18 mouse cellular contexts compared by ENCODE assay signal in genomic region chr12:3173325-3173724, GRCm38 (mm10).
"Had no signal": no experiment of that assay in that cellular context is flagged by ENCODE, and none has a peak within 500 bp of the region (broad histone marks: within the 10 kb centered on the region; RNA-seq: fewer than 3 reads in every experiment).

No protein-coding gene starts in this region.

- H3K4me3 ChIP-seq: limb, embryonic 10.5 days; limb, embryonic 13.5 days; liver, embryonic 12.5 days; liver, embryonic 15.5 days; megakaryocyte, embryonic 14.5 days had no signal

- H3K27me3 ChIP-seq: limb, embryonic 13.5 days; liver, embryonic 12.5 days; liver, embryonic 15.5 days; megakaryocyte, embryonic 14.5 days had no signal

- H3K27ac ChIP-seq: limb, embryonic 10.5 days; limb, embryonic 13.5 days; liver, embryonic 12.5 days; liver, embryonic 15.5 days; macrophage; stomach, postnatal 0 days had no signal

- H3K4me1 ChIP-seq: limb, embryonic 10.5 days; limb, embryonic 13.5 days; liver, embryonic 15.5 days had no signal

- H3K36me3 ChIP-seq: limb, embryonic 10.5 days; limb, embryonic 13.5 days; liver, embryonic 12.5 days; liver, embryonic 15.5 days had no signal

- ATAC-seq: liver, embryonic 12.5 days had no signal

- DNase-seq: kidney, adult 18-20 months; kidney, adult 9 months; kidney, postnatal 14 days; kidney, postnatal 4 days; liver; lung, adult 18-20 months; lung, postnatal 14 days; midbrain, embryonic 14.5 days; thymus, adult 2 months; thymus, postnatal 14 days; thymus, postnatal 4 days had no signal

- H3K9ac ChIP-seq: limb, embryonic 13.5 days; liver, embryonic 12.5 days; liver, embryonic 15.5 days had no signal

- H3K9me3 ChIP-seq: limb, embryonic 10.5 days; limb, embryonic 13.5 days; liver, embryonic 12.5 days; liver, embryonic 15.5 days; megakaryocyte, embryonic 14.5 days had no signal
